Mouse (Mus musculus) adrenal gland, postnatal 4 days (tissue): ENCODE measurements around the gene Sh3yl1. TPM values are rescaled to one million over a fixed set of nuclear protein-coding genes. Genes with fewer than 3 reads are reported as not detected.

Source experiments
- DNase-seq, 2 experiments: peaks; one replicate each; pipeline ENCODE4 v3.0.0; 2021 to 2022; ENCODE audit warnings: low spot score in 2 of 2, mixed read lengths in 2 of 2
- long read RNA-seq, 2 experiments: library from polyadenylated mRNA; stranded (forward); transcript quantifications; one replicate each; pipeline ENCODE4 v2.0.0; 2021
- total RNA-seq, 2 experiments: library from RNA; stranded (reverse); gene quantifications; 2 replicates each; pipeline ENCODE4 v1.2.3; 2021

Gene Sh3yl1
- 10 to 100 TPM in 1 of 2 experiments, 1 to 10 TPM in 1; 7.8 to 11.4 TPM for total RNA-seq
- long read RNA-seq, experiment 1, transcript Sh3yl1-201 (10 exons, 1,750 nt), result major isoform, 12 of 16 reads
- long read RNA-seq, experiment 1, partial matches to known transcripts, result 0 of 16 reads
- long read RNA-seq, experiment 1, other reads (novel, unspliced or antisense), result 2 of 16 reads
- long read RNA-seq, experiment 2, transcript Sh3yl1-201 (10 exons, 1,750 nt), result major isoform, 14 of 17 reads
- long read RNA-seq, experiment 2, partial matches to known transcripts, result 1 of 17 reads
- long read RNA-seq, experiment 2, other reads (novel, unspliced or antisense), result 2 of 17 reads

DNA sequence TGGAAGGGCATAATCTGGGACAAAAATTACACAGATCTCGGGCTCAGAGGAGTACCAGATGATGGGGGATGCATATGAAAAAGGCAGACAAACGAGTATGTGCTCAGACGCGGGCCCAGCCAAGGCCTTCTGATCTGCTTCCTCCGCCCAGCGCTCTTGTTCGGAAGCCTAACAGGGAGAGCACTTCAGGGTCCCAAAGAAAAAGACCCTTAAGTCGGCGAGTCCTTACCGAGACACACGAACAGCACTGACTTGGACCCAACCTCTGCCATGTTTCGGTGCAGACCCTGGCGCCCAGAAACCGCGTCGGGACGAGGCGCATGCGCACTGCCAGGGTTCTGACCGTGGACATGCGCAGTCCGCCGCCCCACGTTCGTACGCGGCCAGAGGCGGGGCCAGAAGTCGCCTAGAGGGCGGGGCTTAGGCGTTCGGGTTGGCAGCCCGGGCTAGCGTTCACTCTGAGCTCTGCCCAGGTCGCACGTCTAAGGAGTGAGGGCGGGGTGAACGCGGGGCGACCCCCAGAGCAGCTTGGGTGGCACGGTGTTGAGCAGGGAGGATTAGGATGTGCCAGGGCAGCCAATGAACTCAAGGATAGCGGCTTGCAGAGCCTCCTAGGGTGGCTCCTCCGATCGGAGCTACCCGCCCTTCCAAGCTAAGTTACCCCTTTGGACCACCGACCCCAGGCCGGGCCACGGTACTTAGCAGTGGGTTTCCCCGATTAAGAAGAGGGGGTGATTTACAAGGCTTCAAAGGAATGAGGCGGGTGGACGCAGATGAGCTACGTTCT lies at the start of gene Sh3yl1, which contains the start of gene Acp1:
TSS of gene Sh3yl1 (plus strand) at position 408 of the 787 bp plus-strand sequence.
TSS of gene Acp1 (minus strand) at position 329 of the 787 bp plus-strand sequence.
- DNase-seq, result peak; percentile 90

DNA sequence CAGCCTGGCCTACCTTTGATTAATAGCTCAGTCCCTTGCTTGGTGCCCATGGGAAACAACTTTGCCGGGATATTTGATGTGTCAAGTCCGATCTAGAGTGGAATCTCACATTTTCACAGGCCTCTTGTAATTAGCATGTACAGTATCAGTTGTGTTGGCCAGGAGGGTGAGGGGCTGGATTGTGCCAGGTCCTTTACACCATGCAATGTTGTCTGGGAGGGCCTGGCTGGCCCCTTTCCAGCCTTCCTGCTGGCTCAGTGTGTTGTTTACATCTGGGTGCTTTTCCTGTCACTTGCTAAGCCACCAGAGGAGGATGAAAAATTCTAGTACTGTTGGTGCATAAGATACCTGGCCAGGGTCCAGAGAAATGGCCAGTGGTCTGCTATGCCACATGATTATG lies 47.1 kb upstream of the Sh3yl1 start:
- DNase-seq, result no peak

DNA sequence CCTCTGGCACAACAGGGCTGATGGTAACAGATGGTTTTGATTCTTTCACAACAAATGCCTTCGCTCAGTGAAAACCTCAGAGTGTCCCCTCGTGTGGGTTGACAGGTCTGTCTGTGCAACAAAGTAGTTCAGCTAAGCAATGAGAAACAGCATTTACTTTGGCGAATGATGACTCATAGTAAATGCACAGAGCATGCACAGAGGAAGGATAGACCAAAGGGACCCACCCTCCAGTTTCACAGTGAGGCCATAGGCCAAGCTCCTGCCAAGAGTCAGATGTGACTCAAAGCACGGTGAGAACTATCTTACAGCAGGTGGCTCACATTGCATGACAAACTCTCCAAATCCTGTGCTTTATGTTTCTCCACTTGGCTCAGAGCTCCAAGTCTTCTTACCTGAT lies 45.7 kb upstream of the Sh3yl1 start:
- no peak for DNase-seq

DNA sequence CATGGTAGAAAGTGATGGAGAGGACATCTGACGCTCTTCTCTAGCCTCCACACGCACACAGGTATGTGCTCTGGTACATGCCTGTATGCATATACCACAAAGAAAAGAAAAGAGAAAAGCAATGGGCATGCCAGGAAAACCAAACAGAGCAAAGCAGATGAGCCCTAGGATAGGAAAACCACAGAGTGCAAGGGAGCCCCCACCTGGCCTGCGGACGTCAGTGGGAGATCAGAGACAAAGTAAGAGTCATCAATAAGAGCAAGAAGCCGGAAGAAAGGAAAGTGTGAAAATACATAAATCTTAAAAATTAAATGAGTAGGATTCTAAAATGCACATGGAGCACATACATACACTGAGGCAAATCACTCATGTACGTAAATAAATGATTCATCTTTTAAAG lies 32.0 kb upstream of the Sh3yl1 start:
- DNase-seq, result no peak

DNA sequence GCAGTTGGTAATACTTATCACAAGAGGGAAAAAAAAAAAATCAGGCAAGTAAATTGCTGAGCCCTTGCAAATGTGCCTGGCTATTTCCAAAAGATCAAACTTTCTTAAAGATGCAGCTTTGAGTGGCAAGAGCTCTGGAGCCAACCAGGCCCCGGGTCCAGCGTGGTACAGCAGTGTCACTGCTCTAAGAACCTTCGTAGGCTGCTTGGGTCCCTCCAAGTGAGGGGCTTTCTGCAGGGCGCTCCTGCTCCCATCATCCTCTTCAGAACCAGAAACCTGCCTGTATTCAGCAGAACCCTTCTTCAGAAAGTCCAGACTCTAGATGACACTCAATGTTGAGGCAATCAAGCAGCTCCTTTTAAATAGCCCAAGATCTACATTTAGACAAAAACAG lies 27.9 kb upstream of the Sh3yl1 start:
- DNase-seq, result no peak

DNA sequence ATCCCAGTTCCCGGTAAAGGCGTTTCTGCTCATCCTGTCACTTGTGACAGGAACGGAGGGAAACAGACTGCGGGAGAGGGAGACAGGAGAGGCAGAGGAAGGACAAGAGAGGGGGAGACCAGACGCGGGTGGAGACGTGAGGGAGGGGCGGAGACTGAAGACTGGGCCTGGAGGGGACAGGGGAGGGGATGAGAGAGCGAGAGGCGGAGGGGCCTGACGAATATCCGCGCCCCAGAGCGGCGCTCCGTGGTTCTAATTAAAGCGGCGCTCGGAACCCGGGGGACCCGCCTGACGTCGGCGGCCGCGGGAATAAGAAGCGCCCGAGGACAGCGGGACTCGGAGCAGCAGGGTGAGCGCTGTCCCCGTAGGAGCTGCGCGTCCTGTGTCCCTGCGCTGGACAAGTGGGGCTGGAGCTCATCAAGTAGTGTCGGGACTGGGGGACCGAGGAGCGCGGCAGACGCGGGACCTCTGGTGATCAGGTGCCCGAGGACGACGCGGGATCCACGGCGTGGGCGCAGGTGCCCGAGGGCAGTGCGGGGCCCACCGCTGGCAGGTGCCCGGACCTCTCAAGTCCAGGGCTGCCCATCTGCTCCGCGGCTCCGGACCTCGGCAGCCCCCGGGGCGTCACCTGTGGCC lies 27.4 kb upstream of the Sh3yl1 start, which contains the start of gene Alkal2:
TSS of gene Alkal2 (plus strand) at position 337 of the 636 bp plus-strand sequence.
- DNase-seq, result no peak

DNA sequence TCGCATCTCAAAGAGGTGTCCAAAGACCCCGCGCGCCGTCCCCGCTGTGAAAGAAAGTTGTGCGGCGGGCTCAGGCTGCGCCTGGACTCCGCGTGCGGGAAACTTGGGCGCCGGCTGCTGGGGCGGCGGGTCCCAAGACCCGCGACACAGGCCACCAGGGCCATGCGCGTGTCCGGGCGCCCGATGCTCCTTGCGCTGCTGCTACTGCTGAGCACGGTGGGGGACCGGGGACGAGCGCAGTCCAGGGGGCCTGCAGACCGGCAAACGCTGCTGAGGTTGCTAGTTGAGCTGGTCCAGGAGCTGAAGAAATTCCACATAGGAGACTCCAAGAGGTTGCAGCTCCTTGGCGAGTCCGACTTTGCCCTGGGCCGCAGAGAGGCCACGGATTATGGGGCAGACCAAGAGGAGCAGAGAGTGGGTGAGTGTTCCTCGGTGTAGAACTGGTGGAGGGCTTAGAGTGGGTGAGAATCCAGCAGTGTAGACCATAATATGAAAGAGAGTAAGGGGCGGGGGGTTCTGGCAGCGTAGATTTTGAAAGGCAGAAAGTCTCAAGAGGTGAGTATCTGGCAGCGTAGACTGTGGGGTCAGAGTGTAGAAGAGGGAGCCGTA lies 26.7 kb upstream of the Sh3yl1 start:
- no peak for DNase-seq

DNA sequence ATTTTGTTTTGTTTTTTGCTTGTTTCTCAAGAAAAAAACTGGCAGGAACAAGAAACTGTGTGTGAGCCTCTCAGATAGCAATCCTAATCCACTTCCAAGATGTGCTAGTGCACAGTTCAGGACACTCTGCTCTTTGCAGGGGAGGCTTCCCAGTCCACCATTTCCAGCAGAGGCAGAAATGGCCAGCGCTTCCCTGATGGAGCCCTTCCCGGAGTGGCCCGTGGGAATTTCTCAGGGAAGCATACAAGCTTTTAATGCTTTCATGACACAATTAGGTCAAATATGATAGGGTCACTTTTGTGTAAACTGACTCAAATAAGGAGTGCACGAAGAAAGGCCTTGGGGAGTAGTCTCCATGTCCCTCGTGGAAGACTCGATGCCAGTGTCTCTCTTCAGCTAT lies 25.6 kb upstream of the Sh3yl1 start:
- DNase-seq, result no peak

DNA sequence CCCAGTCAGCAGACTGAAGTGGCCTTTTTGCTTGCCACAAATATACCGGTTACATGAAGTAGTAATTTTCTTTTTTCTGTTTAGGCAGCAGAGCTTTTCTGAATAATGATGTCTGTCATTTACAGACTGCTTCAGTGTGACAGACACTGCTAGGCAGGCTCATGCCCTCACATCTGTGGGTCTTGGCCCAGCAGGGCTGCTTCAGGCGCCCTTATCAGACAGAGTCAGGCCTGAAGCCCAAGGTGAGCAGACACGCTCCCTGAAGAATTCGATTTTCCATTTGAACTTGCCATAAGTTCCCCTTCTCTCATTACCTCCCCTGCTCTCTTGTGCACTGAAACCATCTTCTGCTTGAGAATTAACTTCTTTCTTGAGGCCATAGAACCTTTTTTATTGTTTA lies 23.5 kb upstream of the Sh3yl1 start:
- DNase-seq, result no peak

DNA sequence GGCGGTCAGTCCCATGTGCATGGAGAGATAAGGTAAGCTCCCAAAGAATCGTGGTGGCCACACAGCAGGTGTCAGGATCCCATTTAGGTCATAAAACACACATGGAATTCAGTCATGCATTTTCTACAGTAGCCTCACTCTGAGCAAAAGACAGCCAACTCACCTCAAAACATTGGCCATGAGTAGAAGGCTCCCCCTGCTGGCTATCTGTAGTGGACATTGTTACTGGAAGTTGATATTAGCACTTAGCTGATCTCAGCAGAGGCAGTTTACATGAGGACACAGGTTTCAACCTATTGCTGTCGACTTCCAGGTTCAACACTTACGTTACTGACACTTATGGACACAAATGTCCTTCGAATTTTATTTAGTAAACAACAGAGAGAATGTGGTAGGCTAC lies 21.4 kb upstream of the Sh3yl1 start:
- peak in 1 of 2 experiments; percentile 44 for DNase-seq

DNA sequence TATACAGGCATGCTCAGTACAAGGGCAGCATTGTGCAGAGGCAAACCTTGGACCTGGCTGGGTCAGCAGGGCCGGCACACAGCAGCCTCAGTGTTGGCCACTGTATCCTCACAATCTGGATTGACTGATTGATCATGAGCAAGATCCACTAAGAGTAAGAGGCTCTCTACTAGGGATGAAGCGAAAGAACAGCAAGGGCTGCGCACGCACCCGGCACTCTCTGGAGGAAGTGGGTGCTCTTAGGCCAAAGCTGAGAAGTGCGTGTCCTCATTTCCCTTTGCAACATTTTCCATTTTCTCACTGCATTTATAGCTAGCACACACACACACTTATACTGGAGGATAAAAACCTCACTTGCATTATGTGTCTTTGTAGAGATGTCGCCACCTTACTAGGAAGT lies 20.0 kb upstream of the Sh3yl1 start:
- no peak for DNase-seq

DNA sequence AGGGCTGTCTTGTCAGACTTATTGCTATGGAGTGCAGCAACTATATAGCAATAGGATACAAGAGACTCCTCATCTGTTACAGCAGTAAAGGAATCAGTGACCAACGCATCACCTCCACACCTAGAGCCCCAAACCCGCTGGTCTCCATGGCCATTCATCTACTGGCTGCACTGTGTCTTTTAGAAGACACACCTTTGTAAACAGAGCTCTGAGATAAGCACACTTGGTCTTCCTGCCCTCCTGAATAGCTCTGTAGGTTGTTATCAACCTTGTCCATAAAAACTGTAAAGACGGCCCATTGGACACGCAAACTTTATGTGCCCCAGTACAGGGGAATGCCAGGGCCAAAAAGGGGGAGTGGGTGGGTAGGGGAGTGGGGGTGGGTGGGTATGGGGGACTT lies 14.4 kb upstream of the Sh3yl1 start:
- DNase-seq, result no peak

DNA sequence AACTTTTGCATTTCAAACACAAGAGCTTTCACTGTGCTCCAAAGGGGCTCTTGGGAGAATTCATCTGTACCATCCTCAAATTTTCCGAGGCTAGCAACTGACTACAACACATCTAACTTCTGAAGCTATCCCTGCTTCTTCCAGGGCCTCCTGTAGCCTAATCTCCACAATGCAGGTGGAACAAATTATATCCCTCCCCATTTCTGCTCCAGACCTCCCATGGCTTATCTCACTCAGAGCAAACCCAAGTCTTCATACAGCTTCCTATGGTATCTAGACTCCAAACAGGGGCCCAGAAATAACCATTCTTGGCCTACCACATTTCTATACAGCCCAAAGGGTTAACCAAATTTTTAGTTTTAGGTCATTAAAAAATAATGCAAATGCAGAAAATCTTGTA lies 2.8 kb upstream of the Sh3yl1 start:
- DNase-seq, result no peak

DNA sequence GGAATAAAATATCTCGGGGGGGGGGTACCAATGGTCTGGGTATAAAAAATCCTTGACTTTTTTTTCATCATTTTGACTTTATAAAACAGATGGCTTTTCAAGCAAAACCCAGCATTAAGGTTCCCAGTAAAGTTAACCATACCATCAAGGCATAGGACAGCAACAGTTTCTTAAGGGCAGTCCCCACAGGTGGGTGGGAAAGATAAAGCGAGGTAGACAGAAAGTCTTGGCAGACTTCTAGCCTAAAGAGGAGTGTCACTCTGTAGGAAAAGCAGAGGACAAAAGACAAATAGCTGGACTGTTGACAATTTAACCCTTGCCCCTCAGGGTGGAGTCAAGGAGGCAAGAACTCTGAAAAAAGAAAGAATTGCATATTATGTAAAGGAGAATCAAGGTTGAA lies 1.6 kb upstream of the Sh3yl1 start:
- no peak for DNase-seq

DNA sequence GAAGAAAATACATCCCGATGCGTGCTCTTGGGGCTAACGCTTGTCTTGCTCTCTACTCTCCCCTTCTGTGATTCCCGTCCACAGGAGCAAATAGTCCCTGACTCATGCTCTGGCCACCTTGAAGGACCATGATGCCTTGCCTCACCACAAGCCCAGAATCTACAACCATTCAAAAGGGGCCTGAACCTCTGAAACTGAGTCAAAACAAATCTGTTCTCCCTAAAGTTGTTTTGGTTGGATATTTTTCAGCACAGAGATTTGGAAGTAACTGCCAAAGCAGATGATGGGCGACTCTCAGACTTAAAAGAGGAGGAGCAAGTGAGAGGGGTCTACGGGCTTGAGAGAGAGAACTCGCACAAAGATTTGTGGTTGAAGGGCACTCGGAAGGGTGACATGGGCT lies 608 bp upstream of the Sh3yl1 start:
- no peak for DNase-seq

DNA sequence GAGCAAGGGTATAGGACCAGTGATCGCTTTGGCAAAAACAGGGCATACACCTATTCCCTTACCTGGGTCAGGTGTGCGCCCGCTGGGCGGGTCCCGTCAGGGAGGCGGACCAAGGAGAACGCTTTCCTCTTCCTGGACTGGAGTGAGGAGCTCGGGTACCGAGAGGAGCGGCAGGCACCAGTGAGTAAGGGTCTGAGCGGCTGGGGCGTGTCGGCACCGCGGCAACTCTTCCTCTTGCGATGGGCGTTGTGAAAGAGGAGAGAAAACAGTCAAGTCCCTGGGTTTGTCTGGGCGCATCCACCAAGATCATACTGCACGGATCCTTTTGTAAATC lies 547 bp downstream of the Sh3yl1 start:
- DNase-seq, result peak in 1 of 2 experiments; percentile 5

DNA sequence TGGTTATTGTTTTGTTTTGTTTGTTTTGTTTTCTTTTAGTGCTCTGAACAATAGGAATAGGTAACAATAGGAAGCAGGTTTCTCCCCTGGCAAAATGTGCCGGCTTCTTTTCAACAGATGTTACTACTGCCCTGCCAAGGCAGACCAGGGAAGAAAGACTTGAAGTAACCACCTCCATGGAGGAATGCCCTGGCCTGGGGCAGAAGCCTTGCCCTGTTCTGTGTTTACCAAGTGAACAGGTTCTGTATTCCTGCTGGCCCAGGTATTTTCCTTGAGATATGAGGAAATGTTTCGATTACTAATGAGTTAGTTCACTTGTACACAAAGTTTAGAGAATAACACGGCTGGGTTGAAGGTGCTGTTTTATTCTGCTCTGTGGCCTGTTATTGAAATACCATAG lies 1.4 kb downstream of the Sh3yl1 start:
- DNase-seq, result no peak

DNA sequence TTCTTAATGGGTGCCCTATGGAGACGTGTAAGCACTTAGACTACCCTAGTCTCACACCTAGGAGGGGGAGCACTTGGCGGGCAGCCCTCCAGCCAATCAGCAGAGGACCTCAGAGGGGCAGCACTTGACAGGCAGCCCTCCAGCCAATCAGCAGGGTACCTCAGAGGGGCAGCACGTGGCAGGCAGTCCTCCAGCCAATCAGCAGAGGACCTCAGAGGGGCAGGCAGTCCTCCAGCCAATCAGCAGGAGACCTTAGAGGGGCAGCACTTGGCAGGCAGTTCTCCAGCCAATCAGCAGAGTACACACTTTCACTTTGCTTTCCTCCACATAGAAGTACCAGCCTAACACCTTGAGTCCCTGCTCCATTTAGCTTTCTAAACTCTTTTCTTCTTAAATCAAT lies 10.9 kb downstream of the Sh3yl1 start:
- no peak for DNase-seq

DNA sequence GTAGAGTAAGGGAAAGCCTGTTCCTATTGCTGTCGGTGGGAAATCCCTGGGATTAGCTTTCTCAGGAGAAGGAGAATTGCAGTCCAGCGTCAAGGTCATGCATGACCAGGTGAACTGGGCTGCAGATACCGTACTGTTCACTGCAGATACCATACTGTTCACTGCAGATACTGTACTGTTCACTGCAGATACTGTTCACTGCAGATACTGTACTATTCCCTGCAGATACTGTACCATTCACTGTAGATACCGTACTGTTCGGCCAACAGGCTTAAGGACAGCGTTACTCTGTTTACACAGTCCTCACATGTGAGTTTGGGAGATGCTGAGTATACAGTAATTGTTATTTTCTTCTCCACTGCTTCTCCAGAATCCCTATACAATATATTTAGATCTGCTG lies 16.7 kb downstream of the Sh3yl1 start:
- no peak for DNase-seq

DNA sequence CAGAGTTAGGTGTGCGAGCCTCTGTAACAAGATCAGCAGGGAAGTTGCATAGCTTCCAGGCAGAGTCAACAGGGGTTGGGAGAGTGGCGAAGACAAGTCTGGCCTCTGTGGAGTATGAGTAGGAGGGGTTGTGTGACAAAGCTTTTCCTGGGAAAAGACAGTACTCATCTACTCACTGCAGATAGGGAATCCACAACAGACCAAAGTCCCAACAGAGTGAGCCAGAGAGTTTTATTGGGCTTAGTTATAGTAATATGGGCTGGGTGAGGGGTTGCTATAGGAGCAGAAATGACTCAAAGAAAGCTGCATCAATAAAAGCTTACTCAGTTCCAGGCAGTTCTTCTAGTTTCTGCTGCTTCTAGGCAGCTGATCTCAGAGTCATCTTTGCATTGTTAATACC lies 21.8 kb downstream of the Sh3yl1 start:
- DNase-seq, result no peak

DNA sequence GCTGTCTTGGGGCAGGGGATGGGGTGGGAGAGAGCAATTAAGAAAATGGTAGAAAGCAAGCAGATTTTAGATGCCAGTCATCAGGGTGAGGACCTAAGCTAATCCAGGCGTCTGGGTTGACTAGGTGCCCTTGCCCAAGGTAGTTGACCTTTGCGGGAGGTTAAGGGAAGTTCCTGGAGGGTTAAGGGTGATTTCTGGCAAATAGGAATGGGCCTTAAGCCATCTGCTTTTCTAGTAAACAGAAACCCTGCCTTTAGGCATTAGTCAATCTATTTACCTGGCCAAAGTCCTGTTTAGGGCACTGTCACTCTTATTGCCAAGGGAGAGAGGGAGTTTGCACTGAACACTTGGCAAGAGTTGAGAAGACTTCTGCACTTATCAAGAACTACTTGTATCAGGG lies 25.4 kb downstream of the Sh3yl1 start:
- DNase-seq, result no peak
